Comparison of ENCODE assay signal across 16 mouse cellular contexts in the genomic region with DNA sequence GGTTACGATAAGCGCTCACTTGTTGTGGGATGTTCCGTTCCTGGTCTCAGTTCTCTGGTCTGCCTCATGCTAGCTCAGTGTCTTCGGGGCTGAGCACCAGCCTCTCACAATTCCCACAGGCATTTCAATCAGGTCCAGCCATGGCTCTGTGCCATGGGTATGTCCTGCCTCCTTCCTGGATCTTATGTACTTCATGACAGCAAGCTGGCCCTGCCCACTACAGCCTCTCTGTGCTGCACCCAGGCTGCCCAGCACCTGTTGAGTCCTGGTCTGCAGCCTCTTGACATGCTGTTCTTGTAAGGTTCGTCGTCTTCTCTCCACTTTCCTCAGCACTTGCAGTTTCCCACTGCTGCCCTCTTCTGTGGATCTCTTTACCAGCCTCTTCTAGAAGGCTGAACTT.
DNase-seq lines count a peak whose midpoint lies in the region; ATAC-seq and TF ChIP-seq lines count a peak whose summit lies in the region.
"Had no signal": no experiment of that assay in that cellular context is flagged by ENCODE, and none has a peak within 500 bp of the region (broad histone marks: within the 10 kb centered on the region; RNA-seq: fewer than 3 reads in every experiment).

No protein-coding gene starts in this region.

- intact Hi-C loops in gastrocnemius, adult 2 months (cut with DNase I): no loop called here

- peak; percentile 50 for DNase-seq in gastrocnemius, adult 2 months
- DNase-seq in gastrocnemius, postnatal 4 days (ENCODE audit: low spot score in 2 of 2): no peak
- DNase-seq in lung, postnatal 36 days: peak; percentile 52
- no peak for DNase-seq in lung, postnatal 0 days (ENCODE audit: low spot score)
- DNase-seq in kidney, postnatal 25 days: peak; percentile 44 to 66
- DNase-seq in liver, postnatal 0 days: no peak
- DNase-seq: cerebellum, adult 8-10 months; gastrocnemius, postnatal 25 days; spleen, adult 18-20 months had no signal

- ATAC-seq in intestine, postnatal 0 days: no peak
- no peak for ATAC-seq in intestine, embryonic 15.5 days
- no peak; the same call in 1 of the 2 replicates for ATAC-seq in lung, postnatal 0 days
- no peak for ATAC-seq in liver, postnatal 0 days
- ATAC-seq: activated CD4-positive, CD25-positive, alpha-beta regulatory T cell, adult 4 months had no signal

- H3K27ac ChIP-seq in gastrocnemius, adult 2 months: no peak overlapping the region
- no peak overlapping the region for H3K27ac ChIP-seq in intestine, postnatal 0 days (ENCODE audit: low read depth, low read length)
- H3K27ac ChIP-seq in intestine, embryonic 15.5 days: no peak overlapping the region
- no peak overlapping the region for H3K27ac ChIP-seq in lung, postnatal 0 days (ENCODE audit: low read length)
- H3K27ac ChIP-seq in liver, postnatal 0 days (ENCODE audit: low read depth): no peak overlapping the region
- H3K27ac ChIP-seq: limb, embryonic 15.5 days; lung, embryonic 15.5 days; midbrain, embryonic 12.5 days; stomach, postnatal 0 days had no signal

- H3K4me3 ChIP-seq in gastrocnemius, adult 2 months: no peak overlapping the region
- no peak overlapping the region for H3K4me3 ChIP-seq in intestine, postnatal 0 days (ENCODE audit: low read depth, low read length)
- no peak overlapping the region for H3K4me3 ChIP-seq in intestine, embryonic 15.5 days (replicated peaks)
- no peak overlapping the region for H3K4me3 ChIP-seq in lung, postnatal 0 days (ENCODE audit: low read depth, low read length)
- no peak overlapping the region for H3K4me3 ChIP-seq in liver, postnatal 0 days (ENCODE audit: low read depth, low read length)
- H3K4me3 ChIP-seq: limb, embryonic 15.5 days; lung, embryonic 15.5 days; midbrain, embryonic 12.5 days had no signal

- H3K36me3 ChIP-seq in intestine, postnatal 0 days (ENCODE audit: control insufficient read depth, insufficient read depth): no peaks in the 10 kb centered on the region
- H3K36me3 ChIP-seq in intestine, embryonic 15.5 days: no peaks in the 10 kb centered on the region
- no peaks in the 10 kb centered on the region for H3K36me3 ChIP-seq in lung, postnatal 0 days (ENCODE audit: insufficient read depth, low read length)
- no peaks in the 10 kb centered on the region for H3K36me3 ChIP-seq in liver, postnatal 0 days (replicated peaks; ENCODE audit: insufficient read depth, low read length)
- H3K36me3 ChIP-seq: limb, embryonic 15.5 days; lung, embryonic 15.5 days had no signal

- H3K9ac ChIP-seq in intestine, postnatal 0 days (ENCODE audit: low read depth, low read length): no peak overlapping the region
- H3K9ac ChIP-seq in intestine, embryonic 15.5 days: no peak overlapping the region
- no peak overlapping the region for H3K9ac ChIP-seq in lung, postnatal 0 days (replicated peaks; ENCODE audit: low read depth)
- H3K9ac ChIP-seq in liver, postnatal 0 days (replicated peaks): no peak overlapping the region
- H3K9ac ChIP-seq: limb, embryonic 15.5 days; lung, embryonic 15.5 days; midbrain, embryonic 12.5 days had no signal

- no peaks in the 10 kb centered on the region for H3K27me3 ChIP-seq in intestine, postnatal 0 days (replicated peaks; ENCODE audit: control insufficient read depth, insufficient read depth, low read length)
- H3K27me3 ChIP-seq in intestine, embryonic 15.5 days (replicated peaks): no peaks in the 10 kb centered on the region
- H3K27me3 ChIP-seq in lung, postnatal 0 days (replicated peaks; ENCODE audit: insufficient read depth, low read length): no peaks in the 10 kb centered on the region
- H3K27me3 ChIP-seq in liver, postnatal 0 days (ENCODE audit: insufficient read depth, low read length): no peaks in the 10 kb centered on the region
- H3K27me3 ChIP-seq: limb, embryonic 15.5 days; lung, embryonic 15.5 days; midbrain, embryonic 12.5 days had no signal

- H3K4me1 ChIP-seq in intestine, postnatal 0 days (replicated peaks; ENCODE audit: control insufficient read depth, insufficient read depth, low read length): no peaks in the 10 kb centered on the region
- H3K4me1 ChIP-seq in intestine, embryonic 15.5 days (replicated peaks): no peaks in the 10 kb centered on the region
- no peaks in the 10 kb centered on the region for H3K4me1 ChIP-seq in lung, postnatal 0 days (ENCODE audit: insufficient read depth, low read depth, low read length)
- no peaks in the 10 kb centered on the region for H3K4me1 ChIP-seq in liver, postnatal 0 days (ENCODE audit: insufficient read depth)
- H3K4me1 ChIP-seq: limb, embryonic 15.5 days; lung, embryonic 15.5 days had no signal

- WGBS in intestine, postnatal 0 days: 87% methylated on average over 6 of the region's 6 CpGs
- WGBS in intestine, embryonic 15.5 days: 90% methylated on average over 6 of the region's 6 CpGs
- 69% methylated on average over 6 of the region's 6 CpGs for WGBS in lung, postnatal 0 days
- 82% methylated on average over 6 of the region's 6 CpGs for WGBS in liver, postnatal 0 days (ENCODE audit: insufficient replicate concordance)

- no peak for TF ChIP-seq EP300 in lung, postnatal 0 days (IDR thresholded peaks at IDR 0.05)
- TF ChIP-seq EP300 in liver, postnatal 0 days (IDR thresholded peaks at IDR 0.05; ENCODE audit: low read depth): no peak

- no peaks in the 10 kb centered on the region for H3K9me3 ChIP-seq in intestine, postnatal 0 days (ENCODE audit: control insufficient read depth)
- no peaks in the 10 kb centered on the region for H3K9me3 ChIP-seq in intestine, embryonic 15.5 days
- H3K9me3 ChIP-seq in lung, postnatal 0 days (ENCODE audit: low read length): no peaks in the 10 kb centered on the region
- no peaks in the 10 kb centered on the region for H3K9me3 ChIP-seq in liver, postnatal 0 days (ENCODE audit: low read length)
- H3K9me3 ChIP-seq: limb, embryonic 15.5 days; lung, embryonic 15.5 days; midbrain, embryonic 12.5 days had no signal

- H3K4me2 ChIP-seq in intestine, postnatal 0 days (replicated peaks; ENCODE audit: low read depth): no peak overlapping the region
- H3K4me2 ChIP-seq in intestine, embryonic 15.5 days (replicated peaks): no peak overlapping the region
- no peak overlapping the region for H3K4me2 ChIP-seq in lung, postnatal 0 days (replicated peaks; ENCODE audit: low read depth, low read length)
- H3K4me2 ChIP-seq in liver, postnatal 0 days (ENCODE audit: low read depth, low read length): no peak overlapping the region
- H3K4me2 ChIP-seq: limb, embryonic 15.5 days; lung, embryonic 15.5 days; midbrain, embryonic 12.5 days had no signal

- TF ChIP-seq CTCF in gastrocnemius, adult 2 months (IDR thresholded peaks at IDR 0.05): peak; percentile 19; the same call in 1 of the 2 replicates
- TF ChIP-seq CTCF in intestine, postnatal 0 days (IDR thresholded peaks at IDR 0.05; ENCODE audit: low read depth): 0 out of 2 replicates have a peak, but pooled peaks have one; percentile 15
- no peak for TF ChIP-seq CTCF in lung, postnatal 0 days (IDR thresholded peaks at IDR 0.05)
- no peak for TF ChIP-seq CTCF in liver, postnatal 0 days (IDR thresholded peaks at IDR 0.05; ENCODE audit: low read depth)

Comparison
In these comparisons a context has a peak if more than half of its experiments do, and no peak if none do; other contexts are left out.
1. DNase-seq: peak in gastrocnemius, adult 2 months (single experiment), lung, postnatal 36 days (single experiment) and kidney, postnatal 25 days (2 of 2); none in gastrocnemius, postnatal 4 days (0 of 2), lung, postnatal 0 days (single experiment) and liver, postnatal 0 days (single experiment).
2. CTCF ChIP-seq: peak in gastrocnemius, adult 2 months (single experiment) and intestine, postnatal 0 days (single experiment); none in lung, postnatal 0 days (single experiment) and liver, postnatal 0 days (single experiment).